Mouse (Mus musculus) adrenal gland, adult 10 weeks (tissue): ENCODE results near the gene Lhfpl1. TPM values are rescaled to one million over a fixed set of nuclear protein-coding genes. Genes with fewer than 3 reads are reported as not detected.

Source experiments
- polyA plus RNA-seq: library from polyadenylated mRNA; stranded (reverse); fragments of 350-450 nt; fragmentation: Illumina TruSeq; extraction: RNeasy Lipid Tissue Mini Kit (QIAGEN cat#74804); gene quantifications from one replicate; pipeline ENCODE4 v1.2.3, GENCODE M21; 2014; ENCODE audit warnings: low read depth, low replicate concordance

Gene Lhfpl1
- not detected for polyA plus RNA-seq

DNA sequence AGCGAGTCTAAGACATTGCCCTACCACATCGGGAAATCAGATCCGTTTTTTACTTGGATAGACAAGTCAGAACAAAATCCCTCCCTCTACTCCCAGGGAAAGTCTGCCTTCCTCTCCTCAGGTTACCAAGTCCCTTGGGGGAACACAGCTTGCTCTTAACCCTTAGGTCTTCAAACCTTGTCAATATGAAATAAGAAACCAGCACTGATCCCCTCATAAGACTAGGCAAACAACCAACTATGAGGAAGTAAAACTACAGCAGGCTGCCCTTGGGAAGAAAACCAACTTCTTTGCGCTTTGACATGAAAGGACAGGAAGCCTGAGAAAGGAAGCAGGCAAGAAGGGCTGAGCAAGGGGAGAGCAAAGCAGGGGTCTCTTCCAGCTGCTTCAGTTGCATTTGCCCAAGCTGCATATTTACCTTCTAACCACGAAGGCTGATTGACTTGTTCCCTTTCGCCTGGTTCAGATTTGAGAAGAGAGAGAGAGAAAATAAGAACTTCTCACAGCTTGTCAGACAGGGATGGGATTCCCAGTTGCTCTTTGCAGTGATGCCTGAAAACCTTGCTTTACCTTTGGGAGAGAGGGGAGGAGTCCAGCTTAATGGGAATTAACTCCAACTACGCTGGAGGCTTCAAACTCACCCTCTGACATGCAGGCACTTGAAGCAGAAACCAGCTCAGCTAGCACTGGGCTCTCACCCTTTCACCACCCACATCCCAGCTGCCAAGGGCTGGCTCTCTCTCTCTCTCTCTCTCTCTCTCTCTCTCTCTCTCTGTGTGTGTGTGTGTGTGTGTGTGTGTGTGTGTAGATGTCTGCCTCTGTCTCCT is at the start of gene Lhfpl1:
Lhfpl1 (minus strand) TSS at position 713 of the 827 bp plus-strand sequence.

Other genes starting within 250 kb of the Lhfpl1 start
- 11.3 TPM for gene Amot, start 156.1 kb upstream of the Lhfpl1 start, polyA plus RNA-seq